Comparison of ENCODE assay signal across 17 mouse cellular contexts in the genomic region with DNA sequence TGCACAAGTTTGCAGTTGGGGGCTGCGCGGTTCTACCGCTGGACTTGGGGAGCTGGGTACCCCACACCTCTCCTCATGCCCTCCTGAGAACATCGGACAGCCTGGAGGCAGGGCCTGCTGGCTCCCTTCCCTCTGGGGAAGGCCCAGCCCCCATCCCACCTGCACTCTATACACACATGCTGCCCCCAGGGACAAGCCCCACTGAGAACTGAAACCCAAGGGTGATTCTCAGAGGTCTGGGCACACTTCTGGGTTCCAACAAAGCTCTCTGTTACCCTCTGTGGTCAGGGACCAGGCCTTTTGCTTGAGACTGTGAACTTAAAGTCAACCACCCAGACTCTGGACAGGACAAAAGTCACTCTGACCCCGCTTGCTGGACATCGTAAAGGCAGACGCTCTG. TPM values are rescaled to one million over a fixed set of nuclear protein-coding genes. Genes with fewer than 3 reads are reported as not detected.
DNase-seq lines count a peak whose midpoint lies in the region; TF ChIP-seq lines count a peak whose summit lies in the region.
"Had no signal": no experiment of that assay in that cellular context is flagged by ENCODE, and none has a peak within 500 bp of the region (broad histone marks: within the 10 kb centered on the region; RNA-seq: fewer than 3 reads in every experiment).

No protein-coding gene starts in this region.

- peak; percentile 43; the same call in 1 of the 2 replicates for TF ChIP-seq POLR2A in bone marrow, adult 2 months (IDR thresholded peaks at IDR 0.05; ENCODE audit: borderline replicate concordance, control insufficient read depth, low read depth, low read length)

- H3K27ac ChIP-seq in bone marrow, adult 2 months (ENCODE audit: control insufficient read depth, insufficient read depth, low read depth, low read length, poor library complexity) = peak overlapping the region; percentile 75
- H3K27ac ChIP-seq: embryonic facial prominence, embryonic 15.5 days; forebrain, embryonic 10.5 days; gastrocnemius, adult 2 months; heart, embryonic 10.5 days; heart, embryonic 15.5 days; hindbrain, embryonic 10.5 days; hindbrain, embryonic 14.5 days had no signal

- H3K4me3 ChIP-seq in bone marrow, adult 2 months (replicated peaks; ENCODE audit: control insufficient read depth, low read depth, low read length) = no peak overlapping the region
- H3K4me3 ChIP-seq: embryonic facial prominence, embryonic 15.5 days; erythroblast, embryonic 14.5 days; forebrain, embryonic 10.5 days; gastrocnemius, adult 2 months; heart, embryonic 10.5 days; heart, embryonic 15.5 days; hindbrain, embryonic 10.5 days had no signal

- peaks cover 4% of the 10 kb centered on the region; the same call in 1 of the 2 replicates for H3K4me1 ChIP-seq in bone marrow, adult 2 months (ENCODE audit: control insufficient read depth, insufficient read depth, low read length)

- no peak for TF ChIP-seq CTCF in bone marrow, adult 2 months (IDR thresholded peaks at IDR 0.05; ENCODE audit: control insufficient read depth, insufficient read depth, low read length)

- DNase-seq in lung, postnatal 25 days (ENCODE audit: low spot score) = peak; percentile 28
- DNase-seq in lung, adult 18-20 months = no peak
- DNase-seq in A20 (ENCODE audit: low read depth, low spot score) = peak; percentile 97
- peak; percentile 92 to 93 for DNase-seq in spleen, postnatal 36 days (ENCODE audit: low spot score in 2 of 2)
- DNase-seq in layer of hippocampus, adult 11-12 months (ENCODE audit: low spot score) = no peak
- DNase-seq in gastrocnemius, adult 8-10 months (ENCODE audit: low spot score in 2 of 2) = no peak
- DNase-seq in layer of hippocampus, postnatal 36 days = no peak
- DNase-seq: adrenal gland, adult 8-10 months had no signal

- WGBS in bone marrow, adult 2 months = 80% methylated on average over 7 of the region's 7 CpGs

RNA-seq across cellular contexts. Expression of a gene that starts 11.1 kb away (rescaled TPM):
- 5.9 and 8.7 TPM in 2 replicates for polyA plus RNA-seq in bone marrow, adult 2 months (2011; ENCODE audit: insufficient read depth, insufficient read length, low replicate concordance, missing spikeins)
- total RNA-seq in gastrocnemius, adult 8-10 months (2022) = 10 to 100 TPM; 21.2 to 29.7 (median 26.3) TPM
- 10 to 100 TPM; 24.5 to 27.0 TPM for total RNA-seq in layer of hippocampus, postnatal 36 days (2021)

RNA-seq across cellular contexts. Expression of a gene that starts 42.2 kb away (rescaled TPM):
- 3.3 and 6.5 TPM in 2 replicates for polyA plus RNA-seq in bone marrow, adult 2 months (2011; ENCODE audit: insufficient read depth, insufficient read length, low replicate concordance, missing spikeins)
- total RNA-seq in gastrocnemius, adult 8-10 months (2022) = 1 to 10 TPM; 2.2 to 2.7 (median 2.5) TPM
- total RNA-seq in layer of hippocampus, postnatal 36 days (2021) = 10 to 100 TPM in 1 of 2 experiments, 1 to 10 TPM in 1; 9.7 to 10.3 TPM

RNA-seq across cellular contexts. Expression of a gene that starts 48.3 kb away (rescaled TPM):
- polyA plus RNA-seq in bone marrow, adult 2 months (2011; ENCODE audit: insufficient read depth, insufficient read length, low replicate concordance, missing spikeins) = 7.8 and 11.3 TPM in 2 replicates
- 1 to 10 TPM; 3.7 to 6.7 (median 4.0) TPM for total RNA-seq in gastrocnemius, adult 8-10 months (2022)
- total RNA-seq in layer of hippocampus, postnatal 36 days (2021) = 10 to 100 TPM; 12.0 to 12.6 TPM

Comparison
In these comparisons a context has a peak if more than half of its experiments do, and no peak if none do; other contexts are left out.
1. DNase-seq: peak in lung, postnatal 25 days (single experiment), A20 (single experiment) and spleen, postnatal 36 days (2 of 2); none in lung, adult 18-20 months (0 of 2), layer of hippocampus, adult 11-12 months (single experiment), gastrocnemius, adult 8-10 months (0 of 2) and layer of hippocampus, postnatal 36 days (0 of 2).